Mouse (Mus musculus): ENCODE measurements around the gene Ptcra. TPM values are rescaled to one million over a fixed set of nuclear protein-coding genes. Genes with fewer than 3 reads are reported as not detected.

Gene Ptcra
- polyA plus RNA-seq, 1 experiment from 2014 or later = 0.15 TPM

- peak overlapping the region; percentile 75 for H3K4me2 ChIP-seq
- H3K4me1 ChIP-seq (replicated peaks) = peaks cover 40% of the 10 kb centered on the region
- peak overlapping the region; percentile 78 for H3K27ac ChIP-seq (replicated peaks)
- WGBS (ENCODE audit: insufficient replicate concordance) = 67% methylated on average over 2 of the region's 2 CpGs
- H3K4me3 ChIP-seq (replicated peaks) = peak overlapping the region; percentile 81
- peak overlapping the region; percentile 61 for H3K9ac ChIP-seq
- no peak for ATAC-seq (ENCODE audit: insufficient read depth)
- peaks cover 30% of the 10 kb centered on the region for H3K36me3 ChIP-seq (replicated peaks)
- no peaks in the 10 kb centered on the region for H3K9me3 ChIP-seq (replicated peaks)
- H3K27me3 ChIP-seq = no peaks in the 10 kb centered on the region
Observed at GRCm38 (mm10) chr17:46783222-46783565, 19.7 kb upstream of the Ptcra start.

- Histone ChIP-seq H3K27ac (replicated peaks) (peak within 1 kb of the TSS; percentile 78), H3K4me1 (replicated peaks) (peaks cover 40% of the 10 kb centered on the region), H3K4me2 (peak within 1 kb of the TSS; percentile 75), H3K27me3 (no peaks in the 10 kb centered on the region), H3K36me3 (replicated peaks) (peaks cover 36% of the 10 kb centered on the region), H3K9ac (peak within 1 kb of the TSS; percentile 73), H3K4me3 (replicated peaks) (peak within 1 kb of the TSS; percentile 81), H3K9me3 (replicated peaks) (no peaks in the 10 kb centered on the region)
- peak; percentile 95 for ATAC-seq (ENCODE audit: insufficient read depth)
- under 1% methylated on average over 44 of the region's 44 CpGs for WGBS (ENCODE audit: insufficient replicate concordance)
Observed at GRCm38 (mm10) chr17:46782341-46783221, 19.1 kb upstream of the Ptcra start, which contains the start of gene Rpl7l1. TSS of gene Rpl7l1 (minus strand) at chr17:46782672.

GRCm38 (mm10) chr17:46781876-46782275, 18.4 kb upstream of the Ptcra start:
- H3K4me3 ChIP-seq (replicated peaks) = peak overlapping the region; percentile 81
- WGBS (ENCODE audit: insufficient replicate concordance) = 4% methylated on average over 11 of the region's 11 CpGs
- H3K9ac ChIP-seq = peak overlapping the region; percentile 73
- H3K27me3 ChIP-seq = no peaks in the 10 kb centered on the region
- H3K36me3 ChIP-seq (replicated peaks) = peaks cover 43% of the 10 kb centered on the region
- peak overlapping the region; percentile 78 for H3K27ac ChIP-seq (replicated peaks)
- H3K4me1 ChIP-seq (replicated peaks) = peaks cover 34% of the 10 kb centered on the region
- peak overlapping the region; percentile 75 for H3K4me2 ChIP-seq
- no peaks in the 10 kb centered on the region for H3K9me3 ChIP-seq (replicated peaks)
- ATAC-seq (ENCODE audit: insufficient read depth) = no peak

DNA sequence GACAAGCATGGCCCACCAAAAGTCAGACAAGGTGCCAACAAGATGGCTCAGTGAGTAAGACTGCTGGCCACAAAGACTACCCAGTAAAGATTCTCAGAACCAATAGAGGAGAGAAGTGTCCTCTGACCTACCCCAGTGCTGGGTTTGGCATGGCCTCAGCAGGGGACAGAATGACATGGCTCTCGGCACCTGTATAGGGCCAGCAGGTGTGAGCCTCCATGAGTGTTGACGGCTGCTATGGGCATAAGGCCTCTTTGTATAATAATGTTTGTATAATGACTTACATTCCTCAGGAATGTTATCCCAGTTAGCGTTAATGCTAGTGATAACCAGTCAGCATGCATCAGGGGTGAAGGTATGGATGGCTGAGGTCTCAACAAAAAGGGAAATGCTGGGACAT, 12.6 kb upstream of the Ptcra start:
- Histone ChIP-seq H3K4me2 (no peak overlapping the region), H3K4me1 (replicated peaks) (peaks cover 36% of the 10 kb centered on the region), H3K27me3 (no peaks in the 10 kb centered on the region), H3K4me3 (replicated peaks) (no peak overlapping the region), H3K9ac (no peak overlapping the region), H3K36me3 (replicated peaks) (peaks cover 71% of the 10 kb centered on the region), H3K9me3 (replicated peaks) (no peaks in the 10 kb centered on the region), H3K27ac (replicated peaks) (no peak overlapping the region)
- no peak for ATAC-seq (ENCODE audit: insufficient read depth)
- 90% methylated on average over 3 of the region's 3 CpGs for WGBS (ENCODE audit: insufficient replicate concordance)

DNA sequence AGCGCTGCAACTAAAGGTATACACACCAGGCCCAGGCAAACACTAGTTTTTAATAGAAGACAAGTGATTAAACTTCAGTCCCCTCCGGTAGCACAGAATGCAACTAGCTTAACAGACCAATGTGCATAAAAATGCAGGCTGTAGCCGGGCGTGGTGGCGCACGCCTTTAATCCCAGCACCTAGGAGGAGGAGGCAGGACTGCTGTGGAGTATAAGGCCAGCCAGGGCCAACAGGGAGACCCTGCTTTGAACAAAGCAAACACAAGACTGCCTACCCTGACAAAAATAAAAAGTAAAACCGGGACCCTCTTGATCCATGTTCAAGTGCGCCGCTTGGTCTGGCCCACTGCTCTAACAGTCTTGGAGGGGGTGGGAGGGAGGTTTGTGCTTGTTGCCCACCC, 11.6 kb upstream of the Ptcra start:
- Histone ChIP-seq H3K9me3 (replicated peaks) (no peaks in the 10 kb centered on the region), H3K36me3 (replicated peaks) (peaks cover 62% of the 10 kb centered on the region), H3K4me3 (replicated peaks) (no peak overlapping the region), H3K4me2 (no peak overlapping the region), H3K27me3 (no peaks in the 10 kb centered on the region), H3K27ac (replicated peaks) (no peak overlapping the region), H3K4me1 (replicated peaks) (peaks cover 29% of the 10 kb centered on the region), H3K9ac (no peak overlapping the region)
- WGBS (ENCODE audit: insufficient replicate concordance) = 89% methylated on average over 9 of the region's 9 CpGs
- ATAC-seq (ENCODE audit: insufficient read depth) = no peak

- Histone ChIP-seq H3K4me1 (replicated peaks) (peaks cover 25% of the 10 kb centered on the region), H3K4me2 (peak overlapping the region; percentile 87), H3K9ac (0 out of 2 replicates have a peak overlapping the region, but pooled peaks have one; percentile 71), H3K4me3 (replicated peaks) (peak overlapping the region; percentile 75), H3K27me3 (no peaks in the 10 kb centered on the region), H3K27ac (replicated peaks) (peak overlapping the region; percentile 81; the same call in 1 of the 2 replicates), H3K9me3 (replicated peaks) (no peaks in the 10 kb centered on the region), H3K36me3 (replicated peaks) (peaks cover 52% of the 10 kb centered on the region)
- 50% methylated on average over 2 of the region's 2 CpGs for WGBS (ENCODE audit: insufficient replicate concordance)
- no peak for ATAC-seq (ENCODE audit: insufficient read depth)
Observed at GRCm38 (mm10) chr17:46774131-46774472, 10.6 kb upstream of the Ptcra start.

GRCm38 (mm10) chr17:46773278-46774130, 10.0 kb upstream of the Ptcra start:
- H3K9me3 ChIP-seq (replicated peaks) = no peaks in the 10 kb centered on the region
- peak overlapping the region; percentile 81 for H3K27ac ChIP-seq (replicated peaks)
- peak overlapping the region; percentile 71 for H3K9ac ChIP-seq
- peak overlapping the region; percentile 75 for H3K4me3 ChIP-seq (replicated peaks)
- peak; percentile 11; the same call in 1 of the 2 replicates for ATAC-seq (ENCODE audit: insufficient read depth)
- WGBS (ENCODE audit: insufficient replicate concordance) = 7% methylated on average over 19 of the region's 20 CpGs
- H3K27me3 ChIP-seq = no peaks in the 10 kb centered on the region
- peak overlapping the region; percentile 87 for H3K4me2 ChIP-seq
- peaks cover 46% of the 10 kb centered on the region for H3K36me3 ChIP-seq (replicated peaks)
- H3K4me1 ChIP-seq (replicated peaks) = peaks cover 25% of the 10 kb centered on the region

GRCm38 (mm10) chr17:46772404-46773277, 9.1 kb upstream of the Ptcra start, which contains the start of gene 2310039H08Rik:
TSS of gene 2310039H08Rik (plus strand) at chr17:46772635.
- under 1% methylated on average over 50 of the region's 50 CpGs for WGBS (ENCODE audit: insufficient replicate concordance)
- Histone ChIP-seq H3K4me3 (replicated peaks) (peak within 1 kb of the TSS; percentile 75), H3K9me3 (replicated peaks) (no peaks in the 10 kb centered on the region), H3K27me3 (no peaks in the 10 kb centered on the region), H3K36me3 (replicated peaks) (peaks cover 38% of the 10 kb centered on the region), H3K27ac (replicated peaks) (peak within 1 kb of the TSS; percentile 81), H3K4me1 (replicated peaks) (peaks cover 28% of the 10 kb centered on the region), H3K9ac (peak within 1 kb of the TSS; percentile 71), H3K4me2 (peak within 1 kb of the TSS; percentile 87)
- ATAC-seq (ENCODE audit: insufficient read depth) = peak; percentile 79

DNA sequence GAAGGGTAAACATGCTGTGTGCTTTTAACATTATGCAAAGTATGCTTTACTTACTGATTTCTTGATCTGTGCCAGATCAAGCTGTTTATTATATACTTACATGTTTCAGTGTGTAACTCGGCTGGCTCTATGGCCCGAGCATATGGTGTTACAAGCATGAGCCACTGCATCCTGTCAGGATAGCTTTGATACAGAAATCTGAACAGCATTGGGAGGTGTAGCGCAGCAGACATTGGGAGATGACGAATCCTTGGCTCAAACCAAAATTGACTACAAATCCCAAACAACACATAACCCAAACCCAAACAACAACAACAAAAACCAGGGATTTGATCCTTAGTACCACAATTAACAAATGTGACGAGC, 8.5 kb upstream of the Ptcra start:
- Histone ChIP-seq H3K36me3 (replicated peaks) (peaks cover 32% of the 10 kb centered on the region), H3K4me2 (peak overlapping the region; percentile 87), H3K9me3 (replicated peaks) (no peaks in the 10 kb centered on the region), H3K9ac (peak overlapping the region; percentile 71), H3K27me3 (no peaks in the 10 kb centered on the region), H3K4me3 (replicated peaks) (peak overlapping the region; percentile 75), H3K27ac (replicated peaks) (peak overlapping the region; percentile 81), H3K4me1 (replicated peaks) (peaks cover 28% of the 10 kb centered on the region)
- ATAC-seq (ENCODE audit: insufficient read depth) = no peak
- WGBS (ENCODE audit: insufficient replicate concordance) = 7% methylated on average over 5 of the region's 5 CpGs

DNA sequence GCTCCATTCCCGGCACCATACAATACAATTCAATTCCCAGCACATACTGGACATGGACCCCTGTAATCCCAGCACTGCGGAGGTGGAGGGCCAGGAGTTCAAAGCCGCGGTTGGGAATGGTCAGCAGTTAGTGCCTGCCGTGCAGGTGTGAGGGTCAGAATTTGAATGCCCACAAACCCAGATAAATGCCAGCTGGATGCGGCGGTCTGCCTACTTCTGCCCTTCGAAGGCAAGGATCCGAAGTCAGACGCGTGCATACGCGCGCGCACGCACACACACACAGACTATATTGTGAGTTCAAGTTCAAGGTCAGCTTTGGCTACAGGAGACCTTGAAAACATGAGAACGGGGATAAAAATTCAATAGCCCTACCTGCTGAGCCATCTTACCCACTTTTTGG, 8.1 kb upstream of the Ptcra start:
- 64% methylated on average over 17 of the region's 17 CpGs for WGBS (ENCODE audit: insufficient replicate concordance)
- ATAC-seq (ENCODE audit: insufficient read depth) = no peak
- Histone ChIP-seq H3K9me3 (replicated peaks) (no peaks in the 10 kb centered on the region), H3K4me1 (replicated peaks) (peaks cover 28% of the 10 kb centered on the region), H3K36me3 (replicated peaks) (peaks cover 27% of the 10 kb centered on the region), H3K9ac (0 out of 2 replicates have a peak overlapping the region, but pooled peaks have one; percentile 71), H3K27me3 (no peaks in the 10 kb centered on the region), H3K27ac (replicated peaks) (no peak overlapping the region), H3K4me3 (replicated peaks) (peak overlapping the region; percentile 75), H3K4me2 (peak overlapping the region; percentile 87)

Data from liver, embryonic 15.5 days (tissue).